Mouse (Mus musculus): ENCODE results near the gene Rap1b. TPM values are rescaled to one million over a fixed set of nuclear protein-coding genes. Genes with fewer than 3 reads are reported as not detected.

The Rap1b gene
- polyA plus RNA-seq, 1 experiment from 2014 or later, result 132 TPM

DNA sequence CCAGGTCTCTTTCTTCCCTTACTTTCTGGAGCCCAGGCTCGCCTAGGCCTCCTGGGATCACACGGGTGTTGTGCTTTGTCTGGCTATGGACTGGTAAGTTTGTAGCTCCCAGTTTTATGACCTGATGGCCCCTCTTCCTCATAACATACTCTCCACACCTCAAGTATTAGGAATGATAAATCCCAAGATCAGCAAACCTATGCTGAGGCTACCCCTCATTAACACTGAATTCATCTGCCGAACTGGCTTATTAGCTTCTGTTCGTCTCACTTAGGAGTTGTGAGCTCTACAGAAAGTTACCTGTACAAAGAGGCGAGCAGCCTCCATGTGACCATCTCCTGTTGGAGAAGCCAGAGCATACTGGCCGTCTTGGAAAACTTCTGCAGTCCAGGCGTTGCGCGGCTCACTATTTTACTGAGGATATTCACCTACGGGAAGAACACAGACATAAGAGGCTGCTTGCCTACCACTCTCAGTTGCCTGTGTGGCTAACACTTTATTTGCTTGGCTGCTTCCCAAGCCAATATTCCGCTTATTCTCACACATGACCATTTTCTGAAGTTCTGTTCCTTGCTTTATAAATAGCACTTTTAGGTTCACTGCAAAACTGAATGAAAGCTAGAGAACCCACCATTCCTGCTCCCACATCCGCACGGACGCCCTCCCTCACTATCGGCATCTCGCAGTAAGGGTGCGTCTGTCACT is 64.7 kb downstream of the Rap1b start:
- no peak overlapping the region for H3K4me3 ChIP-seq (ENCODE audit: low read depth, low read length)
- H3K36me3 ChIP-seq (ENCODE audit: control insufficient read depth, insufficient read depth), result peaks cover 72% of the 10 kb centered on the region
- 93% methylated on average over 17 of the region's 17 CpGs for WGBS
- H3K4me2 ChIP-seq (replicated peaks; ENCODE audit: low read depth), result no peak overlapping the region
- H3K4me1 ChIP-seq (replicated peaks; ENCODE audit: control insufficient read depth, insufficient read depth, low read length), result no peaks in the 10 kb centered on the region
- H3K27me3 ChIP-seq (replicated peaks; ENCODE audit: control insufficient read depth, insufficient read depth, low read length), result no peaks in the 10 kb centered on the region
- H3K9ac ChIP-seq (ENCODE audit: low read depth, low read length), result no peak overlapping the region
- no peak for TF ChIP-seq CTCF (IDR thresholded peaks at IDR 0.05; ENCODE audit: low read depth)
- no peaks in the 10 kb centered on the region for H3K9me3 ChIP-seq (ENCODE audit: control insufficient read depth)
- ATAC-seq, result no peak
- no peak overlapping the region; the same call in 1 of the 2 replicates for H3K27ac ChIP-seq (ENCODE audit: low read depth, low read length)

DNA sequence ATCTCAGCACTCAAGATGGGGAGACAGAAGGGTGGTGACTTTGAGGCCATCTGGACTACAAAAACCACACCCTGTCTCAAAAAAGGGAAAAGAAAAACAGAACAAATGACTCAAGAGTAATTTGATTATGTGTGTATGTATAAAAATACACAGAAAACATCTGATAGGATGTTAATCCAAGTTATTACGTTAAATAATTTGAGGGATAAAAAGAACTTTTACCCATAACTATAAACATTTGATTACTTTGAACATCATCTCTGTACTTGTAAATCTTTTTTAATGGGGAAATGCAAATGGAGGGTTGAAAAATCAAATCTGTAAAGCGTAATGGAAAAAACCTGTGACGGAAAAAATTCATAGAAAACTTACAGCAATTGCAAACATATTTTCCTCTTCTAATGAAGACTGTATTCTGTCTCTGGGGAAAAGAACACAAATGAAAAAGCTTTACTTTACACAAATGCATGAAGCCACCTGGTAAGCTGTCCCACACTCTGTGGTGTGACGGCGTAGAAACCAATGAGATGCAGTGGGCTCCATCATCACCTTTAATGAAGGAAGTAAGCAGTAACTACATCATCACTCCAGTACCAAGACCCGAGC is 65.4 kb downstream of the Rap1b start:
- H3K27ac ChIP-seq (ENCODE audit: low read depth, low read length), result no peak overlapping the region
- TF ChIP-seq CTCF (IDR thresholded peaks at IDR 0.05; ENCODE audit: low read depth), result no peak
- ATAC-seq, result no peak

DNA sequence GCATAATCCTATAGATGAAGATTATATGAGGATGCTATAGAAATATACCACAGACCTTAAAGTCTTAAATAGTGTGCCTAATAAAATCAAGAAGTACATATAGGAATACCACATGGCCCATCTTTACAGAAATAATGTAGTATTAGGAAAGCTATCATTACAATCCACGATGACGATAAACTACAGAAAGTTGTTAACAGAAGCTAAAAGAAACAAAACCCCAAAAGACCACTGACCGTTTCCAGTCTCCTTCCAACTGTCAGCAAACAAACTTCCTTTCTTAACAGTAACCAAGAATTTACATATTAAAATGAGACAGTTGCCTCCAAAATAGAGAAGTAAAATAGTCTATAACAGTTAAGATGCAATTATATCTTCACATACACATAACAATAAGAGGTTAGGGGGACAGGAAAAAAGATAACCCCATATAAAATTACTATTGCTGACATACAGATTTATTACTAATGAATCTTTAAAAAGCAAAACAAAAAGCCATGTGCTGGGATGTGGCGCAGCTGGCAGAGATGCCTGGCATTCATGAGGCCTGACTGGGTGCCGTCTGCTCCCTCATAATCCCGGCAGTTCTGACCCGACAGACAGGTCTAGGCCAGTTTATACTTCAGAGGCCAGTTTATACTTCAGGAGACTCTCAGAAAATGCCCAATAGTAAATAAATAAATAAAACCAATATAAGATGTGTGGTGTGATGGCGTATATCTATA is 66.1 kb downstream of the Rap1b start:
- H3K27me3 ChIP-seq (replicated peaks; ENCODE audit: control insufficient read depth, insufficient read depth, low read length), result no peaks in the 10 kb centered on the region
- no peak for ATAC-seq
- H3K36me3 ChIP-seq (ENCODE audit: control insufficient read depth, insufficient read depth), result peaks cover 73% of the 10 kb centered on the region
- 90% methylated on average over 8 of the region's 8 CpGs for WGBS
- H3K4me1 ChIP-seq (replicated peaks; ENCODE audit: control insufficient read depth, insufficient read depth, low read length), result no peaks in the 10 kb centered on the region
- H3K9me3 ChIP-seq (ENCODE audit: control insufficient read depth), result no peaks in the 10 kb centered on the region
- TF ChIP-seq CTCF (IDR thresholded peaks at IDR 0.05; ENCODE audit: low read depth), result no peak
- no peak overlapping the region for H3K4me2 ChIP-seq (replicated peaks; ENCODE audit: low read depth)
- no peak overlapping the region for H3K4me3 ChIP-seq (ENCODE audit: low read depth, low read length)
- no peak overlapping the region for H3K9ac ChIP-seq (ENCODE audit: low read depth, low read length)
- no peak overlapping the region for H3K27ac ChIP-seq (ENCODE audit: low read depth, low read length)

More for the DNA sequence above, 65.4 kb downstream of the Rap1b start:
- peaks cover 74% of the 10 kb centered on the region for H3K36me3 ChIP-seq (ENCODE audit: control insufficient read depth, insufficient read depth)
- no peaks in the 10 kb centered on the region for H3K9me3 ChIP-seq (ENCODE audit: control insufficient read depth)
- no peaks in the 10 kb centered on the region for H3K27me3 ChIP-seq (replicated peaks; ENCODE audit: control insufficient read depth, insufficient read depth, low read length)
- WGBS, result 95% methylated on average over 6 of the region's 6 CpGs
- no peaks in the 10 kb centered on the region for H3K4me1 ChIP-seq (replicated peaks; ENCODE audit: control insufficient read depth, insufficient read depth, low read length)
- no peak overlapping the region for H3K4me3 ChIP-seq (ENCODE audit: low read depth, low read length)
- H3K9ac ChIP-seq (ENCODE audit: low read depth, low read length), result no peak overlapping the region
- no peak overlapping the region for H3K4me2 ChIP-seq (replicated peaks; ENCODE audit: low read depth)

DNA sequence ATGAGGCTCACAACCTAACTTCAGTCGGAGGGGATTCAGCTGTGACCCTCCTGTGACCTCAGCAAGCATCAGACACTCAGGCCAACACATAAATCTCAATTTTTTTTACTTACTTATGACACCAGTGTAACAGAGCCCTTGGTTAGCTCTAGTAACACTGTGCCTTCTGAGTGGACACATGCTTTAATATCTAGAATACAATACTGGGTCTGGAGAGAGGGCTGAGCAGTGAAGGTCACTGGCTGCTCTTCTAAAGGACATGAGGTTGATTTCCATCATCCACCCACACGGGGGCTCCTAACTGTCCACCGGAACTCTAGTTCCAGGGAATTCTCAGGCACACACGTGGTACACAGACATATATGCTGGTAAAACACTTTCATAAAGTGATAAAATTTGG is 66.9 kb downstream of the Rap1b start:
- Histone ChIP-seq H3K4me1 (replicated peaks; ENCODE audit: control insufficient read depth, insufficient read depth, low read length) (no peaks in the 10 kb centered on the region), H3K27me3 (replicated peaks; ENCODE audit: control insufficient read depth, insufficient read depth, low read length) (no peaks in the 10 kb centered on the region), H3K4me3 (ENCODE audit: low read depth, low read length) (no peak overlapping the region), H3K36me3 (ENCODE audit: control insufficient read depth, insufficient read depth) (peaks cover 78% of the 10 kb centered on the region), H3K9ac (ENCODE audit: low read depth, low read length) (no peak overlapping the region), H3K4me2 (replicated peaks; ENCODE audit: low read depth) (no peak overlapping the region), H3K9me3 (ENCODE audit: control insufficient read depth) (no peaks in the 10 kb centered on the region), H3K27ac (ENCODE audit: low read depth, low read length) (no peak overlapping the region)
- ATAC-seq, result no peak
- WGBS, result 84% methylated on average over 4 of the region's 4 CpGs
- no peak for TF ChIP-seq CTCF (IDR thresholded peaks at IDR 0.05; ENCODE audit: low read depth)

DNA sequence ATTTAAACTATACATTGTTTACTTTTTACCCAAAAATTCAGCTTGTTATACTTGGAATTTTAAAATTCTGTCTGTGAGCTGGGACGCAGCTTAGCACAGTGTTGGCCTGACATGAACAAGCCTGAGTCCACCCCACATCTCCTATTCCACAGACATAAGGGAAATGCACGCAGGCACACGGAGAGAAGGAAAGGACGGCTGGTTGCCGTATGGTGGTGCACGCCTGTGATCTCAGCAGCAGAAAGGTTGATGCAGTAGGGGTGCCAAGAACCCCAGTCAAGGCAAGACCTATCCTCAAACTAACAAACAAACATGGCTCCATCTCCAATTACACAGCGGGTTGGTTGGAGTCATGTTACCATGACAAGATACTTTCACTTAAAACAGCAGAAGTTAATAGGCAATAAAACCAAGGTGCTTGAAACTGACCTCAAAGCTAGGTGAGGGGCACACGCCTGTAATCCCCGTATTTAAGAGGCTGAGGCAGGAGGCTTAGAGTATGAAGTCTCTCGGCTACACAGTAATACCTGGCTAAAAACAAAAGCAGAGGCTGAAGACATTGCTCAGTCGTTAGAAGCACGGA is 67.4 kb downstream of the Rap1b start:
- Histone ChIP-seq H3K4me2 (replicated peaks; ENCODE audit: low read depth) (no peak overlapping the region), H3K9ac (ENCODE audit: low read depth, low read length) (no peak overlapping the region), H3K9me3 (ENCODE audit: control insufficient read depth) (no peaks in the 10 kb centered on the region), H3K36me3 (ENCODE audit: control insufficient read depth, insufficient read depth) (peaks cover 79% of the 10 kb centered on the region), H3K4me3 (ENCODE audit: low read depth, low read length) (no peak overlapping the region), H3K4me1 (replicated peaks; ENCODE audit: control insufficient read depth, insufficient read depth, low read length) (no peaks in the 10 kb centered on the region), H3K27me3 (replicated peaks; ENCODE audit: control insufficient read depth, insufficient read depth, low read length) (no peaks in the 10 kb centered on the region), H3K27ac (ENCODE audit: low read depth, low read length) (no peak overlapping the region)
- no peak for TF ChIP-seq CTCF (IDR thresholded peaks at IDR 0.05; ENCODE audit: low read depth)
- WGBS, result 93% methylated on average over 12 of the region's 12 CpGs
- no peak for ATAC-seq

Data from intestine, postnatal 0 days (tissue).